ENCODE assay signal across 17 mouse cellular contexts in genomic region chr3:84709100-84709499, GRCm38 (mm10). TPM values are rescaled to one million over a fixed set of nuclear protein-coding genes. Genes with fewer than 3 reads are reported as not detected.
DNase-seq lines count a peak whose midpoint lies in the region; ATAC-seq and TF ChIP-seq lines count a peak whose summit lies in the region.
"Had no signal": no experiment of that assay in that cellular context is flagged by ENCODE, and none has a peak within 500 bp of the region (broad histone marks: within the 10 kb centered on the region; RNA-seq: fewer than 3 reads in every experiment).

No protein-coding gene starts in this region.

- no peaks in the 10 kb centered on the region; the same call in 1 of the 2 replicates for H3K27me3 ChIP-seq in heart, embryonic 15.5 days
- no peaks in the 10 kb centered on the region for H3K27me3 ChIP-seq in thymus, adult 2 months (ENCODE audit: control insufficient read depth, insufficient read depth, low read length)
- H3K27me3 ChIP-seq: forebrain, embryonic 13.5 days; hindbrain, embryonic 13.5 days had no signal

- no peak overlapping the region for H3K4me3 ChIP-seq in heart, embryonic 15.5 days
- no peak overlapping the region for H3K4me3 ChIP-seq in thymus, adult 2 months (ENCODE audit: control insufficient read depth, insufficient read depth, low read length)
- H3K4me3 ChIP-seq: embryonic facial prominence, embryonic 10.5 days; forebrain, embryonic 13.5 days; hindbrain, embryonic 13.5 days had no signal

- H3K36me3 ChIP-seq in heart, embryonic 15.5 days = no peaks in the 10 kb centered on the region
- no peaks in the 10 kb centered on the region for H3K36me3 ChIP-seq in thymus, adult 2 months (ENCODE audit: control insufficient read depth, insufficient read depth, low read length)
- H3K36me3 ChIP-seq: embryonic facial prominence, embryonic 10.5 days; hindbrain, embryonic 13.5 days had no signal

- no peak overlapping the region for H3K9ac ChIP-seq in heart, embryonic 15.5 days
- H3K9ac ChIP-seq: forebrain, embryonic 13.5 days; forebrain, postnatal 0 days; hindbrain, embryonic 13.5 days had no signal

- 38% methylated on average over 8 of the region's 8 CpGs for WGBS in heart, embryonic 15.5 days
- WGBS in thymus, adult 2 months = 78% methylated on average over 8 of the region's 8 CpGs

- no peaks in the 10 kb centered on the region; the same call in 1 of the 2 replicates for H3K9me3 ChIP-seq in heart, embryonic 15.5 days (replicated peaks)
- H3K9me3 ChIP-seq: forebrain, embryonic 13.5 days; hindbrain, embryonic 13.5 days had no signal

- peak overlapping the region; percentile 52; the same call in 1 of the 2 replicates for H3K27ac ChIP-seq in heart, embryonic 15.5 days
- H3K27ac ChIP-seq in thymus, adult 2 months (ENCODE audit: control insufficient read depth, insufficient read depth, low read length) = 0 out of 2 replicates have a peak overlapping the region, but pooled peaks have one; percentile 12
- H3K27ac ChIP-seq: embryonic facial prominence, embryonic 10.5 days; forebrain, embryonic 13.5 days; hindbrain, embryonic 13.5 days had no signal

- no peak for TF ChIP-seq POLR2A in thymus, adult 2 months (IDR thresholded peaks at IDR 0.05; ENCODE audit: control insufficient read depth, extremely low read depth, insufficient read depth, low read length, poor library complexity)

- no peak overlapping the region for H3K4me2 ChIP-seq in heart, embryonic 15.5 days
- H3K4me2 ChIP-seq: forebrain, embryonic 13.5 days; hindbrain, embryonic 13.5 days had no signal

- intact Hi-C loops in heart, postnatal 14 days (cut with DNase I) = no loop called here

- TF ChIP-seq CTCF in thymus, adult 2 months (IDR thresholded peaks at IDR 0.05; ENCODE audit: borderline replicate concordance, control insufficient read depth, extremely low read depth, insufficient read depth, low read length, poor library complexity) = no peak

- no peak for ATAC-seq in heart, embryonic 15.5 days (replicated peaks; ENCODE audit: insufficient number of reproducible peaks, insufficient read depth, low FRiP score, low read depth)
- ATAC-seq: forebrain, embryonic 13.5 days; forebrain, postnatal 0 days; intestine, embryonic 16.5 days had no signal

- DNase-seq in heart, adult 11 months = peak; percentile 85
- no peak for DNase-seq in heart, postnatal 14 days
- no peak for DNase-seq in heart, adult 8-10 months (ENCODE audit: low spot score)
- DNase-seq in thymus, adult 2 months = no peak
- no peak for DNase-seq in thymus, adult 18-20 months
- no peak for DNase-seq in adrenal gland, adult 2 months
- DNase-seq: adrenal gland, adult 8-10 months; adrenal gland, postnatal 36 days; cerebellum, adult 2 months; cerebellum, postnatal 10 days; forebrain, postnatal 0 days; kidney, adult 2 months had no signal

- H3K4me1 ChIP-seq in heart, embryonic 15.5 days (replicated peaks) = peaks cover 10% of the 10 kb centered on the region
- peaks cover 8% of the 10 kb centered on the region for H3K4me1 ChIP-seq in thymus, adult 2 months (replicated peaks; ENCODE audit: control insufficient read depth, insufficient read depth, low read length)
- H3K4me1 ChIP-seq: embryonic facial prominence, embryonic 10.5 days; forebrain, embryonic 13.5 days; hindbrain, embryonic 13.5 days had no signal

RNA-seq across cellular contexts. Expression of gene Tmem154, which starts 43.1 kb away (rescaled TPM):
- 1 to 10 TPM; 2.2 to 2.8 TPM for total RNA-seq in heart, postnatal 14 days (2021)
- polyA plus RNA-seq in heart, embryonic 15.5 days (2015; fragmentation: Nextera tagmentation; extraction: Ambion mirVana) = 1.7 and 2.3 TPM in 2 replicates
- total RNA-seq in heart, adult 8-10 months (2022) = 1 to 10 TPM in 3 of 4 experiments, under 1 TPM in 1; 0.97 to 3.3 (median 2.9) TPM
- 12.4 and 14.4 TPM in 2 replicates for polyA plus RNA-seq in thymus, adult 2 months (2012; rRNA removed)
- 1 to 10 TPM; 3.8 to 3.9 TPM for total RNA-seq in adrenal gland, adult 2 months (2021)
- 0.96 and 1.1 TPM in 2 replicates for polyA plus RNA-seq in adrenal gland, adult 2 months (2012; rRNA removed)
